Comparison of ENCODE assay signal across 14 mouse cellular contexts in the genomic region with DNA sequence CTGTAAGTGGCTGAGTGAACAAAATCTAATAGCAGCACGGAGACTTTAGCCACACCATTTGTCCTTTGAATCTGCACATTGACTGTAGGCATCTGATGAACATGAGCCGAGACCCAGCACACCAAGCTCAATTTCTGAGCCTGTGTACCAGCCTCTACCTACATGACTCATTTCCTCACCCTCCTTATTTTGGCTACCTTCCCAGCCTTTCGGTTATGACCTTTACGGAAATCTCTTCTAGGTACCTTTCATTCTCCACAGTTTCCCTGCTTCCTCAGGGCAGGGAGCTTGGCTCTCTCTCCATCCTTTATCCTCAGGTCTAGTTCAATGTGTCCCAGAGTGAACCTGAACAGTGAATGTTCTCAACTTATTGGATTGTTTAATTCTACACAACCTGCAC.
DNase-seq lines count a peak whose midpoint lies in the region; ATAC-seq and TF ChIP-seq lines count a peak whose summit lies in the region.
"Had no signal": no experiment of that assay in that cellular context is flagged by ENCODE, and none has a peak within 500 bp of the region (broad histone marks: within the 10 kb centered on the region; RNA-seq: fewer than 3 reads in every experiment).

No protein-coding gene starts in this region.

- H3K36me3 ChIP-seq in kidney, adult 2 months (ENCODE audit: control insufficient read depth, insufficient read depth, low read length), result no peaks in the 10 kb centered on the region
- no peaks in the 10 kb centered on the region for H3K36me3 ChIP-seq in kidney, embryonic 15.5 days
- H3K36me3 ChIP-seq in kidney, postnatal 0 days (ENCODE audit: insufficient read depth, low read length), result no peaks in the 10 kb centered on the region
- no peaks in the 10 kb centered on the region for H3K36me3 ChIP-seq in hindbrain, embryonic 16.5 days (ENCODE audit: control insufficient read depth, insufficient read depth, low read length)
- H3K36me3 ChIP-seq in intestine, embryonic 16.5 days (ENCODE audit: control insufficient read depth, insufficient read depth, low read length), result no peaks in the 10 kb centered on the region
- H3K36me3 ChIP-seq: forebrain, embryonic 10.5 days; heart, embryonic 13.5 days; neural tube, embryonic 12.5 days had no signal

- no peaks in the 10 kb centered on the region for H3K9me3 ChIP-seq in kidney, embryonic 15.5 days (replicated peaks)
- H3K9me3 ChIP-seq in kidney, postnatal 0 days (replicated peaks; ENCODE audit: low read length), result no peaks in the 10 kb centered on the region
- no peaks in the 10 kb centered on the region for H3K9me3 ChIP-seq in hindbrain, embryonic 16.5 days (ENCODE audit: control insufficient read depth, low read length)
- H3K9me3 ChIP-seq in intestine, embryonic 16.5 days (ENCODE audit: control insufficient read depth, low read length), result no peaks in the 10 kb centered on the region
- H3K9me3 ChIP-seq: forebrain, embryonic 10.5 days; heart, embryonic 13.5 days; neural tube, embryonic 12.5 days had no signal

- H3K27me3 ChIP-seq in kidney, adult 2 months (replicated peaks; ENCODE audit: control insufficient read depth, insufficient read depth, low read length), result no peaks in the 10 kb centered on the region
- no peaks in the 10 kb centered on the region for H3K27me3 ChIP-seq in kidney, embryonic 15.5 days
- no peaks in the 10 kb centered on the region for H3K27me3 ChIP-seq in kidney, postnatal 0 days (ENCODE audit: insufficient read depth, low read length)
- H3K27me3 ChIP-seq in hindbrain, embryonic 16.5 days (replicated peaks; ENCODE audit: control insufficient read depth, insufficient read depth, low read length), result no peaks in the 10 kb centered on the region
- H3K27me3 ChIP-seq in intestine, embryonic 16.5 days (replicated peaks; ENCODE audit: control insufficient read depth, insufficient read depth, low read length), result no peaks in the 10 kb centered on the region
- H3K27me3 ChIP-seq: heart, embryonic 13.5 days; neural tube, embryonic 12.5 days had no signal

- no peak for TF ChIP-seq CTCF in kidney, adult 2 months (conservative IDR thresholded peaks at IDR 0.05; ENCODE audit: insufficient read depth, insufficient read length, low read depth, low read length)
- no peak for TF ChIP-seq CTCF in kidney, postnatal 0 days (IDR thresholded peaks at IDR 0.05; ENCODE audit: low read depth)

- DNase-seq in kidney, adult 2 months, result peak; percentile 54
- DNase-seq in cerebellum, adult 11 months, result peak; percentile 21
- DNase-seq in cerebellum, postnatal 10 days, result peak; percentile 5 to 21
- DNase-seq in kidney, postnatal 0 days (ENCODE audit: low spot score), result peak; percentile 5
- no peak for DNase-seq in layer of hippocampus, adult 18-20 months (ENCODE audit: low spot score in 2 of 2)
- DNase-seq: liver, postnatal 0 days had no signal

- no peak for TF ChIP-seq POLR2A in kidney, adult 2 months (IDR thresholded peaks at IDR 0.05; ENCODE audit: low read depth, low read length)

- no peak for ATAC-seq in kidney, embryonic 15.5 days (replicated peaks; ENCODE audit: low FRiP score)
- no peak for ATAC-seq in kidney, postnatal 0 days (replicated peaks; ENCODE audit: low FRiP score, low read depth)
- no peak for ATAC-seq in hindbrain, embryonic 16.5 days
- ATAC-seq in intestine, embryonic 16.5 days, result no peak
- ATAC-seq: intestine, postnatal 0 days; liver, postnatal 0 days had no signal

- H3K4me1 ChIP-seq in kidney, adult 2 months (ENCODE audit: control insufficient read depth, insufficient read depth, low read length), result no peaks in the 10 kb centered on the region
- H3K4me1 ChIP-seq in kidney, embryonic 15.5 days, result no peaks in the 10 kb centered on the region
- H3K4me1 ChIP-seq in kidney, postnatal 0 days (replicated peaks; ENCODE audit: insufficient read depth, low read length), result no peaks in the 10 kb centered on the region
- H3K4me1 ChIP-seq in hindbrain, embryonic 16.5 days (ENCODE audit: control insufficient read depth, insufficient read depth, low read depth, low read length), result no peaks in the 10 kb centered on the region
- H3K4me1 ChIP-seq in intestine, embryonic 16.5 days (ENCODE audit: control insufficient read depth, insufficient read depth, low read length), result no peaks in the 10 kb centered on the region
- H3K4me1 ChIP-seq: forebrain, embryonic 10.5 days; heart, embryonic 13.5 days; neural tube, embryonic 12.5 days had no signal

- H3K9ac ChIP-seq in kidney, embryonic 15.5 days, result no peak overlapping the region
- H3K9ac ChIP-seq in kidney, postnatal 0 days (ENCODE audit: low read depth, low read length), result no peak overlapping the region
- H3K9ac ChIP-seq in hindbrain, embryonic 16.5 days (ENCODE audit: low read depth, low read length), result no peak overlapping the region
- no peak overlapping the region for H3K9ac ChIP-seq in intestine, embryonic 16.5 days (ENCODE audit: low read depth, low read length)
- H3K9ac ChIP-seq: heart, embryonic 13.5 days; liver, postnatal 0 days; neural tube, embryonic 12.5 days had no signal

- H3K27ac ChIP-seq in kidney, adult 2 months (ENCODE audit: insufficient read depth, low read depth, low read length), result peak overlapping the region; percentile 23; the same call in 1 of the 2 replicates
- no peak overlapping the region for H3K27ac ChIP-seq in kidney, embryonic 15.5 days
- no peak overlapping the region for H3K27ac ChIP-seq in kidney, postnatal 0 days
- no peak overlapping the region for H3K27ac ChIP-seq in hindbrain, embryonic 16.5 days (ENCODE audit: low read depth, low read length)
- H3K27ac ChIP-seq in intestine, embryonic 16.5 days (ENCODE audit: low read length), result no peak overlapping the region
- H3K27ac ChIP-seq: forebrain, embryonic 10.5 days; heart, embryonic 13.5 days; neural tube, embryonic 12.5 days had no signal

- 64% methylated on average over 4 of the region's 4 CpGs for WGBS in kidney, adult 2 months
- WGBS in kidney, embryonic 15.5 days, result 60% methylated on average over 4 of the region's 4 CpGs
- WGBS in kidney, postnatal 0 days, result 65% methylated on average over 4 of the region's 4 CpGs
- 96% methylated on average over 4 of the region's 4 CpGs for WGBS in hindbrain, embryonic 16.5 days
- WGBS in intestine, embryonic 16.5 days, result 90% methylated on average over 4 of the region's 4 CpGs

- no peak overlapping the region for H3K4me2 ChIP-seq in kidney, embryonic 15.5 days
- no peak overlapping the region for H3K4me2 ChIP-seq in kidney, postnatal 0 days (ENCODE audit: low read length)
- no peak overlapping the region for H3K4me2 ChIP-seq in hindbrain, embryonic 16.5 days (ENCODE audit: low read length)
- no peak overlapping the region for H3K4me2 ChIP-seq in intestine, embryonic 16.5 days (ENCODE audit: low read depth, low read length)
- H3K4me2 ChIP-seq: heart, embryonic 13.5 days; midbrain, embryonic 11.5 days; neural tube, embryonic 12.5 days had no signal

- H3K4me3 ChIP-seq in kidney, adult 2 months (ENCODE audit: insufficient read depth, low read depth, low read length), result no peak overlapping the region
- no peak overlapping the region for H3K4me3 ChIP-seq in kidney, embryonic 15.5 days (replicated peaks)
- no peak overlapping the region for H3K4me3 ChIP-seq in kidney, postnatal 0 days (replicated peaks; ENCODE audit: low read depth, low read length)
- H3K4me3 ChIP-seq in hindbrain, embryonic 16.5 days (ENCODE audit: low read length), result no peak overlapping the region
- H3K4me3 ChIP-seq in intestine, embryonic 16.5 days (ENCODE audit: low read length), result no peak overlapping the region
- H3K4me3 ChIP-seq: forebrain, embryonic 10.5 days; heart, embryonic 13.5 days; neural tube, embryonic 12.5 days had no signal

Comparison
In these comparisons a context has a peak if more than half of its experiments do, and no peak if none do; other contexts are left out.
1. DNase-seq: peak in kidney, adult 2 months (single experiment), cerebellum, adult 11 months (single experiment), cerebellum, postnatal 10 days (2 of 2) and kidney, postnatal 0 days (single experiment); none in layer of hippocampus, adult 18-20 months (0 of 2).